Mouse (Mus musculus) urinary bladder, postnatal 10 days (tissue): Measurements from ENCODE around the gene Abca1.

Experiments used
- DNase-seq: peaks from one replicate; pipeline ENCODE4 v3.0.0; 2022; ENCODE audit warnings: low spot score

Gene Abca1

DNA sequence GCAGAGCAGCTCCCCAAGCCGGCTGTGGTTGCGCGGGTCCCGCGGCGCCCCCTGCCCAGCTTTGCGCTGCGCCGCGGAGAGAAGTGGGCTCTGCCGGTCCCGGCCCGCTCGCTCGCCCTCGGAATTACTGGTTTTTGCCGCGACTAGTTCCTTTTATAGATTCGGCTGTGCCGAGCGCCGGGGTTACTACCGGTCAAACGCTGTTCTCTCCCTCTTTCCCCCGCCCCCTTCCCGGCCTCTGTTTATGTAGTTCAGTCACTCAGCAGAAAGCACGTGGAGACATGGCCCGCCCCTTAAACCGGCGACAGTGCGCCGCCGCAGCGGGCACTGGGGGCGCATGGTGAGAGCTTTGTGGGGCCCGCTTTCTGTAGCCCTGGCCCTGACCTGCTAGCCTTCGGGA is at the start of gene Abca1:
TSS of gene Abca1 (minus strand) at position 129 of the 400 bp plus-strand sequence.
- peak; percentile 80 for DNase-seq

DNA sequence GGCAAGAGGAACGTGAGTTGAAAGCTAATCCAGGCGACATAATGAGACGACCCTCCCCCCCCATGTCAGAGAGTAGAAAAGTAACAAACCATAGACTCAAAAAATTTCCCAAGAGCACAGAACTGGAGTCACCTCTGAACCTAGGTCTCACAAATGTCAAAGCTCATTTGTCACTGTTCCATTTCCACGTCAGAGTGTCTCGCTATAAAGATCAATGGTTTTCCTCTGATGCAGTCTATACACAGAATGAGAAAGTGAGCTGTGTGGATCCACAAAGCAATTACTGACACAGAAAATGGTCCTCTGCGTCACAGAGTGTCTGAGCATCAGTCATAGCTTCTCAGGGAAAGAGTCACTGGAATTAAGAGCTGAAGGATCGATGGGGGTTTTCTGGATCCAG is 44.8 kb upstream of the Abca1 start:
- DNase-seq: no peak

DNA sequence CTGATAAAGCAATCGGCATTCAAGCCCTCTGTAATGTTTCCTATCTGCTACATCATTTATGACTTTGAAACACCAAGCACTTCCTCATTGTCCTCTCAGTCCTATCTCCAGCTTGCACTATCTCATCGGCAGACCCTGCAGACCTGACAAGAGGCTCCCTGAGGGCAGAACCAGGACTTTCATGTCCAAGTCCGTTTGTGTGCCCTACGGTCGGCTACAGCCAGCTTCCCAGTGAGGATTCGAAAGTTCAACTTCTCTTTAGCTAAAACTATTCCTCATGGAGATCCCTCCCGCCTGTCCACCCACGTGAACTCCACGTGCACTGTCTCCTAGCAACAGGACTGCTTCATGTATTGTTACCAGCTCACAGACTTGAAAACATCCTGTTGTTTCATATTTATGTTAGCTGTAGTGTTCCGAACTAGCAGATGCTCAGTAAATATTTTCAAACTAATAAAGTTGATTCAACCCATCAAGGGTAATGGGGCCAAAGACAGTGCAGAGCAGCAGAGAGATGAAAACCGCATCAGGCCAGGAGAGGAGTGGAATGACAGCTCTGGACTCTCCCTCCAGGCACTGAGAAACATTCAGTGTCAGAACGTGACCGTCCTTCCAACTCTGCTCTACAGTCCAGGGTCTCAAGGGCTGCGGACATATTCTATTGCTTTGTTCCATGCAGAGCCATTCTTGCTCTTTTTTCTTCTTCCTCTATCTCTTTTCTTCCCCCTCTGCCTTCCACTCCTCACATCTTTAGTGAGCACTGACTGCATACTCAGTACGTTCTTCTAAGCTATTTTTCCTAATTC is 44.1 kb upstream of the Abca1 start:
- DNase-seq: no peak

DNA sequence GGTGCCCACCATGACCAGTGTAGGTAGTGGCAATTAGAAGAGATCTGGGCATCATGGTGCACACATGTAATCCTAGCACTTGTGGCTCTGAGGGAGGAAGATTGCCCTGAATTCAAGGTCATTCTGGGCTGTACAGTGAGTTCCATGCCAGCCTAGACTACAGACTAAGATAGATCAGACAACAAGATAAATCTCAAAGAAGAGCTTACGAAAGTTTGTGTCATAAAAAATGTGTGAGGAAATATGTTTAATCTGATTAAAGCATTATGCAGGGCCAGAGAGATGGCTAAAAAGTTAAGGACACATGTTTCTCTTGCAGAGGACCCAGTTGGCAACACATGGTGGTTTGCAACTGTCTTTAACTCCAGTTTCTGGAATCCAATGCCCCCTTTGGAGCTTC is 40.6 kb upstream of the Abca1 start:
- DNase-seq: no peak

DNA sequence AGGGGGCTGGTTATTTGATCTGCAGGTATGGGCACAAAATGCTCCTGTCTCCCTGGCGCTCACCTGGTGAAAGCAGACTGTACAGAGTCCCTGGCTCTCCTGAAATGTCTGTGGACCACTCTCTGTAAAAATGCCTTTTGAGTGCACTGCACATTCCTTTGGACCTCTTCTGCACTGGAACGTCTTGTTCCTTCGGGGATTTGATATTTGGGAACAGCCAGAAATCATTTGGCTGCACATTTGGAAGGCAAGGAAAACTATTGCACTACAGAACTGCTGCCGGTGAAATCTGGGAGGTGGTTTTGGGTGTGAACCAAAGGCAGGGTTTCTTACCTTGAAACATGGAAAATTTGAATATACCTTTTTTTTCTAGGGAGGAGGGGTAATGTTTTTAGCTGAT is 38.1 kb upstream of the Abca1 start:
- DNase-seq: no peak

DNA sequence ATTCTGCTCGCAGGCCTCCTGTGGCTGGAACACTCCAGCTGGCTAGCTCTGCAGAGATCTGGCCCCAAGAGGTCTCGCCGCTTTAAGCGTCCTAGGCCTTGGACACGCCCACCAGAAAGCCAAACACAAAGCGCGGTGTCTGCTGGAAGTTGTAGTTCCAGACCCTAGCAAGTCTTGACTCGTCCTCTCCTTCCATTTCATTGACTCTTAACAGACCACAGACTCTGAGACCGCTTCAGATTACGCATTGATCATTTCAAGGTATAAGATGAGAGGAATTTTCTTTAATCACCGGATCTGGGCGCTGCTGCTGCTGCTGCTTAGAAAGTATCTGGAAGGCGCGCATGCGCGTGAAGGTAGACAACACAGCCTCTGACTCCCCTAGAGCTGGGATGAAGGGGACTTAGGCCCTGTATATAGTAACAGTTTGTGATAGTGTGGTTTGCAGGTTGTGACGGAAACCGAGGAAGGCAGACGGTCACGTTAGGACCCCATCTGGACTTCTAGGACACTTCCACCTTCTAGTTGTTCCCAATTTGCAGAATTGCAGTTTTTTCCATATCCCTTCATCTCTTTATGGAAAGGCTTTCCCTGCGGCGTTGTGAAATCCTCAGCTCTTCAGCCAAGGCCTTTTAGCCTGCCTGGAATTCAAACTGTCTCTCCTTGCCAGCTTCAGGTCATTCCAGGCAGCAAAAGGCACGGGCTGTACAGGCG is 36.5 kb upstream of the Abca1 start:
- peak; percentile 61 for DNase-seq

DNA sequence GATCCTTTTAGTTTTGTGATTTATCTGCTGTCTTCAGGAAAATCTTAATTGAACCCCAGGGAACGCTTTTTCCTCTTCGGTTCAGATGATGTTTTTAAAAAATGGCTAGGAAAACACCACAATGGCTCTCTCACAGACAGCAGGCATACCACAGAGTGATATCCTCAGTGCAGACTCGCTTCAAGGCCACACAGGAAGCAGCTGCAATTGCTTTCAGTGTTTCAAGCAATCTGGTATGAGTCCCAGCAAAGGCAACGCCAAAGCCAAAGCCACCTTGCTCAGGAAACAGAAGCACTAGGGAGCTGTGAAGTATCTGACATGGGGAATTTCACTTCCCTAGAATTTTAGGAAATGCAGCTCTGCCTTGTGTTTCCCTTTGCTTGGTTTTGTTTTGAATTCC is 27.4 kb upstream of the Abca1 start:
- DNase-seq: no peak

DNA sequence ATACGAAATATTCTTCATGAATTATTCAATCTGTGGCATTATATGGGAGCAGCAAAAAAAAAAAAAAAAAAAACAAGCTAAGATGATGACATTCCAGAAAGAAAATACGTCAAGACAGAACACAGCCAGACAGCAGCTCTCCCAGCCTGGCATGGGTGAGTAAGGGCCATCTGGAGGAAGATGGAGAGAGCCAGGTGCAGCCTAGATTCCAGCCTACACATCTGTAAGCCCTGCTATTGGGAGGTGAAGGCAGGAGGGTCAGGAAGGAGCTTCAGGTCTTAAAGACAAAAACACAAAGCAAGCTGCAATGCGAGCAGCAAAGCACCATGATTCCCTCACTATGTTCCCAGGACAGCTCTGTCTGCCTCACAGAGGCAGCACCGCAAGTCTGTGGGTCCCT is 26.9 kb upstream of the Abca1 start:
- no peak for DNase-seq

DNA sequence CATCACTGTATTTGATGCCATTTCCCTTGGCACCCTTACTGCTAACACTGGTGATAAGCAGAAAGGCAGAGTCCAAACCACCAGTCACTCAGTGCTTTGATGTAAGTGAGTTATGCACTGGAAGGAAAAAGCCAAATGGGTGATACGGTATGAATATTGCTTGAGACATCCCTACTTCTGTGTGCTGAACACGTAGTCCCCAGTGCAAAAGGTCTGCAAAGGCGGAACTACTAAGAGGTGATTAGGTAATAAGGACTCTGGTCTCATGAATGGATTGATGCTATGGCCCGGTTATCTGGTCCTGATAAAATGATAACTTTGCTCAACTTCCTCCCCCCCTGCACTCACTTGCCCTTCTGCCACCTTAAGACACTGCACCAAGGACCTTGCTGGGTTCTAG is 26.4 kb upstream of the Abca1 start:
- DNase-seq: no peak

DNA sequence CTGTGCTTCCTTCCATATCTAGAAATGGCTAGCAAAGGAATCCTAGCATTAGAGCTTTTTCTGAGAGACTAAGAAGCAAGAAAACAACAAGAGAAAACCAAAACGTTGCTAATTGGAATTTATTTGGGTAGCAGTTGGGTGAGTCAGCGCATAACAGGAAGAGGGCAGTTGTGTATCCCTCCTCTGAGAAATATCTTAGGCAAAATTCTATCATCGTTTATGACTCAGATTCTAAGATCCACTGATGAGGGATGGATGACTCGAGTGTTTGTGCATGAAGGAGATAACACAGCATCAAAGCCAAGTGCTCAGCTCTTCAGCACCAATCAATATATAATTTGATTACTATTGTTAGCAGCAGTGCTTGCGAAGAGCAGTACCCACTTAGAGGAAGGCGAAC is 21.8 kb upstream of the Abca1 start:
- DNase-seq: no peak

DNA sequence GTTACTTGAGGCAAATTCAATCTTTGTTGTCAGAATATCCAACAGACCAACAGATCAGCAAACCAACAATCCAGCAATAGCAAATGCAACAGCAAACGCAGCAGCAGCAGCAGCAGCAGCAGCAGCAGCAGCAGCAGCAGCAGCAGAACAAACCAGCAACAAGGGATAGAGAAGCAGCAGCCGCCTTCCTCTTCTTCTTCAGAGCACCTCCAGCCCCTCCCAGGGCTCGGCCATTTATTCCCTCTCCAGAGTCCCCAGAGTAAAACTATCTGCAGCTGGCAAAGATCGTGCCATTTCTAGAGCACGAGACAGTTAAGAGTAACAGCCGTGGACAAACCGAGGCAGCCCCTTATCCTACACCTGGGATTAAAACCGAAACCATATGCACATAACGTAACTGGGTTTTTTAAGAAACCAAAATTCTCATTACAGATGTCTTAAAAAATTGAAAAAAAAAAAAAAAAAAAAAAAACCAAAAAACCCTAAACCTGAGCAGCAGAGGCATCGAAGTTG is 19.7 kb upstream of the Abca1 start:
- DNase-seq: no peak

DNA sequence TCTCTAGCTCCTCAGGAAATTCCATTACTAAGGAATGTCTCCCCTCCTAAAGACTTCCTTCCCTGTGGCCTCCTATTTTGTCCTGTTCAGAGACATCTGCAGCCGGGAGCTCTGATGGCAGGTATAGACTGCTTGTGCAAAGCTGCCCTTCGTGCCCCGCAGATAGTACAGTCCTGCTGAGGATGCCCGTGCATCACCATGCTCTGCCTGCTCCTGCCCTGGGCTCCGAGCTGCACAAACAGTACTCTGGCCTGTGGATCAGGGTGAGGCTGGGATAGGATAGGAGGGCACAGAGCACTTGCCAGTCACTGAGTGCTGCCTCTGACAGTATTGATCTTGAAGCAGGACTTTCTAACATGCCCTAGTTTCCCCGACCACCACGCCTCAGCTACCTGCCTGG is 18.8 kb upstream of the Abca1 start:
- DNase-seq: no peak

DNA sequence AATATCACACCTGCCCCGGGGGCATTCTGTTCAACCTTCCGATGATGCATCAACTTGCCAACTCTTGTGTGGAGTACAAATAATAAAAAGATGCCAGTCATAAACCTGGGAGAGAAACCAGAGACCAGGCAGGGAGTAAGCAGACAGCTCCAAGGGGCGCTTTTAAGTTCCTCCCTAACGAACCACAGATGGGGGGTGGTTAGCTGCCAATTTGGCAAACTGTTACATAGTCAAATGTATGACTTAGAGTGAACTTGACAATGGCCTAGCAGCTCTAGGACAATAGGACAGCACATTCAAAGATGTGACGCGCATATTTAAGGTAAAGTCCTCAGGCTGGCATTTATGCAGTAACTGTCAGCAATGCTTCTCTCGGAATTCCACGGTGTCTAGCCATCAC is 18.0 kb upstream of the Abca1 start:
- DNase-seq: no peak

DNA sequence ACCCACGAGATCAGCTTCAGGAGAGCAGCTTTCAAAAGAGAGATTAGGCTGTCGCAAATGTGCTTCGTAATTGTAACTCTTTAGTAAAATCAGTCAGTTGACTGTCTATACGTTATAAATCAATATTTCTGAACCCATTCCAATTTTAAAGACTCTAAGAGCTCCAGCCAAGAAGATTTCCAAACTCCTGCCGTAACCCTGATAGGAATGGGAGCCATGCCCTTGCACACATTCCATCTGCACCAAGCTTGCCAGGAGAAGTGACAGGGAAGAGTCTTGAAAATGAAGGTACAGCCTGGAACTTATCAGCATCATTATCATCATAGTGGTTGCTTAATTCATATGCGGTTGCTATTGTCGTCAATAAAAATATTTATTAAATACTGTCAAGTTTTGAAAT is 15.2 kb upstream of the Abca1 start:
- DNase-seq: no peak

DNA sequence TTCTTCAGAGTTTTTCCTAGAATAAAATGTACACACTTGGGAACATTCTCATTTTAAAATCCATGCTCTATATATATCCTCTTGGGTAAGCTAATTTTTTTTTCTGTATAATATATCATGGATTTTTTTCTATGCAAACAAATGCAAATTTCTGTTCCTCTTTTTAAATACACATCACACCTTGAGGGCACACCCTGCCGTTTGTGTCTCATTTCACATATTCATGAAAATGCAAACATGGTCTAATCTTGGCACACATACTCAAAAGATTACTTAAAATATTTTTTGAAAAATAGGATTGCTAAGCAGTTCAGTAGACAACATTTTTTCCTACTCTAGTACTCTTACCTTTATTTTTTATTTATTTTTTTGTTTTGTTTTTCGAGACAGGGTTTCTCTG is 10.7 kb upstream of the Abca1 start:
- no peak for DNase-seq

DNA sequence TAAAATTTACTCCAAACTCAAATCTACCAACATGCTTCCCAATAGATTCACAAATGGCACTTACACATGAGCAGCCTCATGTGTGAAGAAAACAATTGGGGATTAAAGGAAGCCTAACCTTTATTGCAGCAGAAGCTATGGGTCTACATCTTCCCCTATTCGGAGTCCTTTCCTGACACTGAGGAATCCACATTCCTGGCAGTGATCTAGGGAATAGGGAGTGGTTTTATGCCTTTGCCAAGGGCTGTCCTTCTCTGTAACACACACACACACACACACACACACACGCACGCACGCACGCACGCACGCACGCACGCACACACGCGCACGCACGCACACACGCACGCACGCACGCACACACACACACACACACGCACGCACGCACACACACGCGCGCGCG is 5.5 kb upstream of the Abca1 start:
- no peak for DNase-seq

DNA sequence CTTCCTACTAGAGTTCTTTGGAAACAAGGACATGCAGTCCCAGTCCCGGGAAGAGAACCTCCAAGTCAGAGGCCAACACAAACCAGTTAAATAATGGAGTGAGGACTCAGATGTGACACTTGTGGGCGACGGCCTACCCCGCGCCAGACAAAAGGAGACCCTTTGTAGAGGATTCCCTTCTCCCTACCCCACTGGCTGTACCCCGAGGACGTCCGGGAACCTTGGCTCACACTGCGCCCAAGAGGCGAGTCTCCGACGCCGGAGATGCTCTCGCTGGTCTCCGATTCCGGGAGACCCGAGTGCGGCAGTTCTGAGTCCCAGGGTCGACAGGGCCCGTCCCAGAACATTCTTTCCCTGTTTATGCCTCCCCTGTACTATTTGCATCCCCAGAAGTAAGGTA is 519 bp downstream of the Abca1 start:
- no peak for DNase-seq

DNA sequence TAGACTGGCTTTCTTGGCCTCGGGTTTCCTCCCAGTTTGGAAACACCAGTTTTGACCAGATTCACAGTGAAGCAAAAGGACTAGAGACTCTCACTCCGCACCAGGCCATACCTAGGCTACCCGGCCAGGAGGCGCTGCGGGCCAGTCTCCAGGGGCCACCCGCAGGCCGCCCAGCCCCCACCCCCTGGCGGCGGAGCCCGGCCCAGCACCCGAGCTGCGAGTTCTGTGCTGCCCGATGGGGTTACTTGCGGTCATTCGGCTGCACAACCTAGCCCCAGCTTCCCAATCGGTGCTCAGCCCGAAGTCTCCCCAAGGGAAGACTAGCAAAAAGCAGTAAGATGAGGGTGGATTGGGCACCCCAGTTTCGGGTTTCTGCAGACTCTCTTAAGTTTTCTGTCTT is 1.1 kb downstream of the Abca1 start:
- DNase-seq: peak; percentile 73

DNA sequence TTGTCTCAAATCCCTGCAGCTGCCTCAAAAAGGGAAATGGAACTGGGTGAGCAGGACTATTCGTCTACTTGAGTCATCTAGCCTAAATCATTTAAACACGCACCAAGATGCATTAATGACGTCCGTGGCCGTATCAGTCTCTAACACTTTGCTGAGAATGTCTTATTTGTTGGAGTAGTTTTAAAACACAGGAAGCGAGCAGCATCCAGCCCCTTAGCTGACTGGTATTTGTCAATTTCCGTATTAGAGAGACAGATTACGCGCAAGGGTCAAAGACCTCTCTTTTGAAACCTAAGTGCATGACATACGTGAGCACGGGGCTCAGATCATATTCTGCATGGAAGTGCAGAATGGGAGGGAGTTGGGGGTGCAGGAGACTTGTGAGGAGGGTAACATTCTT is 4.2 kb downstream of the Abca1 start:
- DNase-seq: no peak

DNA sequence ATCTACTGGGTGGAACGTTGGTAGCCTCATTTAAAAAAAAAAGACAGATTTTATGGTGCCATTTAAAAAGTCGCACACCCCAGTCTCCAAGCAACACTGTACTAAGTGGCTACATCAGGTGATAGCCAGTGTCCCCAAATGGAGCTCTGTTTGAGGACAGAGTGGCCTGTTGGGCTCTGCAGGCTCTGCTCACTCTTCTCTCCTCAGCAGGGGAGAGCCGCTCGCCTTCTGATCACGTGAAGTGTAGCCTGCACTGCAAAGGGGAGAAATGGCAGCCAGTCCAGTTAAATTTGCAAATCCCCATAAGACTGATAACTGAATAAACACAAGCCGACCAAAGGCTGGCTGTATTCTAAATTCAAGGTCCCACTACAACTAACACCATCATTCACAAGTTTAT is 6.0 kb downstream of the Abca1 start:
- no peak for DNase-seq

DNA sequence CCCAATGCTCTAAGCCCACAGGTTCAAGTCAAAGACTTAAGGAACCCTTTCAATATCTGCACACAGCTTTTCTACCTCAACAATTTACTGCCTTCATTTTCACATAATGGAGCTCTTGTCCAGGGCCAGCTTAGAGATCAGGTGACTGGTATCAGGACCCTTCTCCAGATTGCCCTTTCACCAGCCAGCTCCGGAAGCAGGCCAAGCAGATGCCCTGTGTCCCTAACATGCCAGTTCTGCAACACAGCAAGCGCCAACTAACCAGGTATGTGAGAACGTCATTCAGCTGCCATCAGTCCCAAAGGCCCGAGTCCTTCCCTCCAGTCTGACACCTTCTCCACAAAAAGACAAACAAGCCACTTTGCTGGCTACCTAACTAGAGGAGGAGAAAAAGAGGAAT is 6.6 kb downstream of the Abca1 start:
- DNase-seq: no peak

DNA sequence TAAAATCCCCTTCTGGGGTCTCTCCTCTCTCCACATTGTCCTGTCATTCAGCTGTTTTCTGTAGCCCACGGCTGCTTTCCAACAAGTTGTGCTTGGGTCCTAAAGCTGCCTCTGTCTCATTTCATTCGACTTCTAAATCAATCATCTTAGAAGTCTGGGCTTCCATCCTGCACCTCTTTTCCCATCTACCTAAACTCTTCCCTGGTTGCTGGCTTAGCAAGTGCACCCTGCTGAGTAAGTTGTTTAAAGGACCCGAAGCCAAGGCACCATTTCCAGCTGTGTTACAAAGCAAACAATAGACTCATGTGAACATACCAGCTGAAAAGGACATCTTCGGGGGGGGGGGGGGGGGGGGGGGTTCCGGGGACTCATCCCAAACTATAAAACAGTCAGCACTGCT is 7.0 kb downstream of the Abca1 start:
- no peak for DNase-seq

DNA sequence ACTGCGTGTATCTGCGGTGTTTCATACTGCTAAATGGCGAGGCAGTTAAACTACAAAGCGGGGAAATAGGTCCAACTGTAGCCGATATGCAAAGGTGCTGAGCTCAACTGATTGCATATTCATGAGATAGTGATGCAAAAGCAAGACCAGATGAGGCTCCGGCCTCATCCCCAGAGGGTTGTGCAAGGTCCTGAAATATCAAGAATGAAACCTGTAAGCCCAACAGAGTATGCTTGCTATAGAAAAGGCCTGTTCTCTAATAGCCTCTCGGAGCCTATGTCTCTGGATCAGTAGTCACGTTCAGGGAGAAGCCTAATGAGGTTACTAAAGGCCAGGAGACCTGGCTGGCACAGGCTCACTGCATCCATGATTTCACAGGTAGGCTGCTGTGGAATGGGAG is 9.2 kb downstream of the Abca1 start:
- no peak for DNase-seq

DNA sequence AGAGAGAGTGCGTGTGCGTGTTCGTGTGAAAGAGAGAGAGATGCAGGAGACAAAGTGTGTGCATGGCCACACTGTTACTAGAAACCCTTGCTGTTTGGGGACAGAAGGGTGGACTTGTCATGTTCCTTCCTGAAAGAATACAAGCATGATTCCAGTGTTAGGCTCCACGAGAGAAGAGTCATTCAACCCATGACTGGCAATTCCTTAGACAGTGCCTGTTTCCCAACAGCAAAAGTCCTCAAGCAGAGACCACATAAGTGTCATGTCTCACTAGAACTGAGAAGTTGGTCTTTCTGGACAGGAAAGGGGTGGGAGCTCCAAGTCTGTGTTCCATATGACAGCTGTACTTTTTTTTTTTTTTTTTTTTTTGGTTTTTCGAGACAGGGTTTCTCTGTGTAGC is 10.1 kb downstream of the Abca1 start:
- DNase-seq: no peak
